Mouse (Mus musculus) megakaryocyte, embryonic 14.5 days (primary cell): ENCODE measurements around the gene Mast4. TPM values are rescaled to one million over a fixed set of nuclear protein-coding genes. Genes with fewer than 3 reads are reported as not detected.

Experiments used
- H3K27me3 ChIP-seq: replicated peaks from 2 replicates; pipeline ENCODE3; 2012; ENCODE audit warnings: inconsistent platforms
- H3K36me3 ChIP-seq: replicated peaks from 2 replicates; pipeline ENCODE3; 2012; ENCODE audit warnings: low read length, inconsistent platforms, mixed read lengths
- H3K4me1 ChIP-seq: 2 replicates; pipeline ENCODE4 v1.6.1; 2012; ENCODE audit warnings: inconsistent platforms
- H3K4me3 ChIP-seq: replicated peaks from 2 replicates; pipeline ENCODE3; 2012; ENCODE audit warnings: moderate library complexity, mild to moderate bottlenecking, inconsistent platforms
- H3K9me3 ChIP-seq: 2 replicates; pipeline ENCODE4 v1.6.1; 2012; ENCODE audit warnings: inconsistent platforms
- FLI1 ChIP-seq: IDR thresholded peaks from 2 replicates; pipeline ENCODE4 v1.6.1; 2012; ENCODE audit warnings: low read length, inconsistent platforms, mixed read lengths
- GATA1 ChIP-seq: IDR thresholded peaks from 3 replicates; pipeline ENCODE4 v1.6.1; 2012; ENCODE audit warnings: mixed read lengths, low read length, inconsistent platforms, borderline replicate concordance
- polyA plus RNA-seq: library from polyadenylated mRNA; stranded (reverse); fragments of >175 nt; gene quantifications from 2 replicates; pipeline ENCODE4 v1.2.3, GENCODE M21; 2012; ENCODE audit warnings: low replicate concordance; ENCODE audit not compliant: insufficient read depth

Gene Mast4
- polyA plus RNA-seq, 1 experiment, result 3.5 TPM

GRCm38 (mm10) chr13:102761410-102761809 lies 572.9 kb downstream of the Mast4 start:
- no peaks in the 10 kb centered on the region for H3K9me3 ChIP-seq
- no peak for TF ChIP-seq GATA1
- no peak for TF ChIP-seq FLI1

GRCm38 (mm10) chr13:102758021-102758420 lies 576.3 kb downstream of the Mast4 start:
- H3K4me1 ChIP-seq, result peaks cover 36% of the 10 kb centered on the region
- no peaks in the 10 kb centered on the region for H3K9me3 ChIP-seq
- H3K36me3 ChIP-seq, result peaks cover 95% of the 10 kb centered on the region
- H3K4me3 ChIP-seq, result no peak overlapping the region
- no peak for TF ChIP-seq FLI1
- TF ChIP-seq GATA1, result no peak
- no peaks in the 10 kb centered on the region for H3K27me3 ChIP-seq

More at GRCm38 (mm10) chr13:102761410-102761809, 572.9 kb downstream of the Mast4 start:
- Histone ChIP-seq H3K36me3 (peaks cover 94% of the 10 kb centered on the region), H3K4me1 (peaks cover 28% of the 10 kb centered on the region), H3K4me3 (no peak overlapping the region), H3K27me3 (no peaks in the 10 kb centered on the region)

GRCm38 (mm10) chr13:102756071-102756470 lies 578.2 kb downstream of the Mast4 start:
- H3K9me3 ChIP-seq, result no peaks in the 10 kb centered on the region
- H3K4me1 ChIP-seq, result peaks cover 26% of the 10 kb centered on the region
- H3K27me3 ChIP-seq, result no peaks in the 10 kb centered on the region
- H3K4me3 ChIP-seq, result no peak overlapping the region
- no peak for TF ChIP-seq FLI1
- TF ChIP-seq GATA1, result no peak
- H3K36me3 ChIP-seq, result peaks cover 100% of the 10 kb centered on the region

- no peak for TF ChIP-seq GATA1
- no peak for TF ChIP-seq FLI1
- Histone ChIP-seq H3K27me3 (no peaks in the 10 kb centered on the region), H3K36me3 (peaks cover 100% of the 10 kb centered on the region), H3K4me3 (no peak overlapping the region), H3K4me1 (peaks cover 26% of the 10 kb centered on the region), H3K9me3 (no peaks in the 10 kb centered on the region)
Observed at GRCm38 (mm10) chr13:102755124-102755523, 579.2 kb downstream of the Mast4 start.

- no peak for TF ChIP-seq FLI1
- no peak for TF ChIP-seq GATA1
Observed at GRCm38 (mm10) chr13:102753714-102754556, 580.4 kb downstream of the Mast4 start.

GRCm38 (mm10) chr13:102749891-102750290 lies 584.4 kb downstream of the Mast4 start:
- no peaks in the 10 kb centered on the region for H3K27me3 ChIP-seq
- peaks cover 97% of the 10 kb centered on the region for H3K36me3 ChIP-seq
- TF ChIP-seq FLI1 (no peak), GATA1 (no peak)
- peaks cover 37% of the 10 kb centered on the region for H3K4me1 ChIP-seq
- H3K4me3 ChIP-seq, result no peak overlapping the region
- H3K9me3 ChIP-seq, result no peaks in the 10 kb centered on the region

More at GRCm38 (mm10) chr13:102753714-102754556, 580.4 kb downstream of the Mast4 start:
- peaks cover 26% of the 10 kb centered on the region for H3K4me1 ChIP-seq
- H3K4me3 ChIP-seq, result no peak overlapping the region
- H3K9me3 ChIP-seq, result no peaks in the 10 kb centered on the region
- peaks cover 100% of the 10 kb centered on the region for H3K36me3 ChIP-seq
- H3K27me3 ChIP-seq, result no peaks in the 10 kb centered on the region

GRCm38 (mm10) chr13:102749194-102749593 lies 585.1 kb downstream of the Mast4 start:
- H3K4me1 ChIP-seq, result peaks cover 37% of the 10 kb centered on the region
- H3K27me3 ChIP-seq, result no peaks in the 10 kb centered on the region
- H3K4me3 ChIP-seq, result no peak overlapping the region
- peaks cover 96% of the 10 kb centered on the region for H3K36me3 ChIP-seq
- H3K9me3 ChIP-seq, result no peaks in the 10 kb centered on the region
- TF ChIP-seq GATA1, result no peak
- no peak for TF ChIP-seq FLI1

- no peaks in the 10 kb centered on the region for H3K9me3 ChIP-seq
- H3K4me3 ChIP-seq, result no peak overlapping the region
- no peak for TF ChIP-seq FLI1
- no peak for TF ChIP-seq GATA1
- no peaks in the 10 kb centered on the region for H3K27me3 ChIP-seq
- H3K4me1 ChIP-seq, result peaks cover 27% of the 10 kb centered on the region
- H3K36me3 ChIP-seq, result peaks cover 96% of the 10 kb centered on the region
Observed at GRCm38 (mm10) chr13:102746803-102747561, 587.3 kb downstream of the Mast4 start.

GRCm38 (mm10) chr13:102745626-102746342 lies 588.5 kb downstream of the Mast4 start:
- H3K27me3 ChIP-seq, result no peaks in the 10 kb centered on the region
- H3K4me3 ChIP-seq, result no peak overlapping the region
- peaks cover 27% of the 10 kb centered on the region for H3K4me1 ChIP-seq
- TF ChIP-seq GATA1, result no peak
- no peaks in the 10 kb centered on the region for H3K9me3 ChIP-seq
- peaks cover 96% of the 10 kb centered on the region for H3K36me3 ChIP-seq
